Mouse (Mus musculus): Measurements from ENCODE around the gene Maml2.

The Maml2 gene

DNA sequence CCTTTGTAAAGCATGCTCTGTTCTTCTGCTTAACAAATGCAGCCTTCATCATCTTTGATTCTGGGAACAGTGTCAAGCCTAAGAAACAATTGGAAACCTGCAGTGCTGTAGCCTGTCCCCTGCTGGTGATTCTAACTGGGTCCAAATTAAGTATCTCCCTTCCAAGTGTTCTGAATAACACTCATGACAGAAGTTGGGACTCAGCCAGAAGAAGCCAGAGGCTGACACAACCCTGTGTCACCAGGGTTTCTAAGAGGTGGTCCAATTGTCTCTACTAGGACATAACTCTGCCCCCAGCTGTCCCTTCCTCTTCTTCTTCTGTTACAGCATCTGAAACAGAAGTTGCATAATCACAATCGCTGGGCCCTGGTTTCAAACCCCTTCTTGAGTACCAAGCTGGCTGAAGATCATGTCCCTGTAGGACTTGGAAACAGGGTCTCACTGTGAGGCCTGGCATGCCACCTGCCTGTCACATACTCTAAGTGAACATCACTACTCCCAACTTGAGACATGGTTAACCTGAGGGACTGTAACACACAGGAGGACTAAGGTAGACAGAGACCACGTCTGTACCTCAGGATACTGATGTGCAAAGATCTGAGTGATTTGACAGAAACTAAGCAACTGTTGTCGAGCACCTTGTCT is 373.5 kb downstream of the Maml2 start:
- peak in 1 of 2 experiments; percentile 36 for DNase-seq (ENCODE audit: low spot score in 2 of 2)

DNA sequence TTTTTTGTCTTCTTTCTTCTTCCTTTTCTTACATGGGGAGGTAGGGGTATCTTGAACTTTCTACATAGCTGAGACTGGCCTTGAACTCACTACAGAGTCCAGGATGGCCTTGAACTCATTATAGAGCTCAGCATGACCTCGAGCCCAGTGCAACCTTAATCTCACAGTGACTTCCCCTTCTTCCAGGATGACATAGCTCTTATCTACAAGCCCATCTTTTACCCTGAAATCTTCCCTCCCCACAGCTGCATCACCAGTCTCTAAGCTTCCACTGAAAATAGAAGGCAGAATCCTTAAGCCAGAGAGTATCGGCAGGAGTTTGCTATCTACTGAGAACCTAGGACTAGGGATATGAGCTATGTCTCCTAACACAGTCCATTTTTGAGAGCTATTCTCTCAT is 375.5 kb downstream of the Maml2 start:
- no peak for DNase-seq (ENCODE audit: low spot score in 2 of 2)

DNA sequence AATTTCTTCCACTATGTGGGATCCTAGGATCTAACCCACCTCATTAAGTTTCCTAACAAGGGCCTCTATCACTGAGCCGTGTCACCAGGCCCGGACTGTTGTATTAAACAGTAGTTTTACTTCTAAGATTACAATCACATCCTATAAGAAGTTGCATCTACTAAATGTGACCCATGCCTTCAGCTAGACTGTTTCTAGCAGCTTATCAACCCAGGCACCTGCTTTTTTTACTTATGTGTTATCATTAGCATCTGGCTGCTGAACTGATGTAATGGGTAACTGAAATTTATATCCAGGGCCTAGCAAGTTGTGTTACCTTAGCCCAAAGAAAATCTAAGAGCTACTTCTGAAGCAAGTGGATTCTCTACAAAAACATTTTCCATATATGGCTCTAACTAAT is 380.3 kb downstream of the Maml2 start:
- no peak for DNase-seq (ENCODE audit: low spot score in 2 of 2)

DNA sequence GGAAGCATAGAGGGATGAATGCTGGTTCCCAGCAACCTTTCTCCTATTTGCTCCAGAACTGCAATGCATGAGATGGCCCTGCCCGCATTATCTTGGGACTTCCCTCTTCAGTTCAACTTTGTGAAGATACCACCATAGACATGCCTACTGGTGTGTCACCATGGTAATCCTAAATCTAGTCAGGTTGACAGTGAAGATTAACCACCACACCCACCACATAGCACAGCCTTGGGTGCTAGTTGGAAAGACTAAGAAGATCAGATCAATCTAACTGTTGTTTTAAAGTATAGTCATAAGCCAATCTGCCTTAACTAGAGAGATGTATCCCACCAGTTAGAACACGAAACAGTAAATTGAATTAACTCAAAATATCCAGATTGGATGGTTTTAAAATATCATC is 381.9 kb downstream of the Maml2 start:
- DNase-seq (ENCODE audit: low spot score in 2 of 2) = no peak

DNA sequence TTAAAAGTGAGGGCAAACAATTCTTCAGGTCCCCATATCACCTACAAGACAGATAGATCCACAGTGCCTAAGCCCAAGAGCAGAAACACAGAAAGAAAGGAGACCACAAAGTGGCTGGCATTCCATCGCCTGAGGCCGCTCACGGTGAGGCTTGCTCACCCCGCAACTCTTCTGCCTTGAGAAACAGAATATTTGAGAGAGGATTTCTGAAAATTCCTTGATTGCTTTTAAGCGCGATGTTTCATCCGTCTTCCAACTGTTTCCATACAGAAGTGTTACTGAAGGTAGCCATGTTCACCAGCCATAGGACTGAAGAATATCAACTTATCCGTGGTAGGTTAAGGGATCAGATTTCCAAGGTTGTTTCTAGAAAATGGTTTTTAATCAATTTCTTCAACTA is 383.4 kb downstream of the Maml2 start:
- DNase-seq (ENCODE audit: low spot score in 2 of 2) = no peak

DNA sequence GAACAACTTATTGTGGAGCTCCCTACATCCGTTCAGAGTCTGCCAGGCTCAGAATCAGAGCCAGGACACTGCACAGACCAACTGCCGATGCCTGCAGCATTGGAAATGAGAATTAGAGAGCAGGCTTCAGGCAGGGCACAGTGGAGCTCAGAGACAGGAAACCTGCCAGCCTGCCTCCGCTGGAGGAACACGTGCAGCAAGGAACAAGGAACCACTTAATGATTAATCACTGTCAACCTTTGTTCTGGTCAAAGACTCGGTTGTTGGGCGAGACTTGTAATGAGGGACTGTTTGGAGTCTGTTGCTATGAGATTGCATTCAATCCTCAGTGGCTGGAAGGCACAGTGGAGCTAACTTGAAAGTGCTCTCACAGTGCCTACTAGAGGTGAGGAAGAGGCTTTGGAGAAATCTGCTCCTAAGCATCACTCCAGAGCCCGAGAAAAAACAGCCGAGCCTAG is 383.9 kb downstream of the Maml2 start:
- peak; percentile 88 to 92 for DNase-seq (ENCODE audit: low spot score in 2 of 2)

DNA sequence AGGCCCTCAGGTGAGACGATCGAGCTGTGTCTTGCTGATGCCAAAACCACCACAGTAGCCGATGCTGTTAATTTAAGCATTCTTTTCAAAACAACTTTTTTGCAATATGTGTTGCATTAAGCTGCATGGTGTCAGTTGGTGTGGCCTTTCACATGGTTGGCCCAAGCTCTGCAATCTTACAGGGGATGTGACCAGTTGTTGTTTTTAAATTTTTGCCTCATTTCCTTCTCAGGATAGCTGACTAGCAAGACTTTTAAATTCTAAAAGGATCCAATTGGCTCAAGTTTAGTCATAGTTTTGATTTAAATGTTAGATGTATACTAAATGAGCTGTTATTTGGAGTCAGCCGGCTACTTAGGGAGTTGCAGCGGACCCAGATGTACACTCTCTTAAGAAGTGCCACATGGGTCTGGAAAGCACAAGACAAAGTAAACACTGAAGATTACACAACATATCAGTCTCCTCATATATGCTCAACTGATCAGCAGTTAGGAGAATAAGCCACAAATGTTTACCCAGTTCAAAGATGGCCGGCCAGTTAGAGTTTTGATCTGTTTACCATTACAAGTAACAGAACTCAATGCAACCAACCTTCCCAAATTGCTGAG is 386.7 kb downstream of the Maml2 start:
- DNase-seq (ENCODE audit: low spot score in 2 of 2) = no peak

DNA sequence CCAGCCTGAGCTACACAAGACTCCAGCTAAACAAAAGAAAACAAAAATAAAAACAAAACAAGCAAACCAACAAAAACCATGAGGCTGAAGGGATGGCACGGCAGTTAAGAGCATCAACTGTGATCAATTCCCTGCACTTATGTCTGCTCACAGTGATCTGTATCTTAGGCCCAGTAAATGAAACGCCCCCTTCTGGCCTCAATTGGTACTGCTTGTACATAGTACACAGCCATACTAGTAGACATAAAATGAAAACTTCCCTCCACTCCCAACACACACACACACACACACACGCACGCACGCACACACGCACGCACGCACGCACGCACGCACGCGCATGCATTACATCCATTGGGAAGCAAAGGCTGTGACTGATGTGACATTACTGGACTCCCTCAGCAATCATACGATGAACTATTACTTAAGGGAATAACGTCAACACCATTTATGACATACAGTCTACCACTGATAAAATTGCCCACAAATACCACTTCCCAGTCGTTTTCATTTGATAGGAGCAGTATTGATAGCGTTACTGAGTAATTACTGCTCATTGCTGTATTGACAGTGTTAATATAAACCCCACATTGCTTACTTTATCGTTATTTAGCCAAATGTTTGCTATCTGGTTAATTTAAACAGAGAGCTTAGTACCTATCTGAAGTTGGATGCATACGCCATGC is 389.4 kb downstream of the Maml2 start:
- no peak for DNase-seq (ENCODE audit: low spot score in 2 of 2)

DNA sequence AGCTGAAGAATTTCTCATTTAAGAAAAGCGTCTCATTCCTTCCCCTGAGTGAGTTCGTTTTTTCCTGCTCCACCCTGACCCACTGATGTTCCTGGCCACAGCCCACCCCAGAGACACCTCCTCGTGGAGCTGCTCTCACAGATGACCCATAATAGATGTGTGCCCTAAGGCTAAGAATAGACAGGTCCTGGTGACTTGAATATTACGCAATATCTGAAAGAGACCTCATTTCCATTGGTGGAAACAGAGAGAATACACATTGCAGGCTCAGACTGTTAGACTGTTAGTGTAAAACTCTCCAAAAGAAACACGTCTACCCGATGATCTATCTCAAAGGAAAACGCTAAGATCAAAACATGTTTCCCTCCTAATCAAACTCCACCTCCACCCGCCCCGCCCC is 391.2 kb downstream of the Maml2 start:
- no peak for DNase-seq (ENCODE audit: low spot score in 2 of 2)

DNA sequence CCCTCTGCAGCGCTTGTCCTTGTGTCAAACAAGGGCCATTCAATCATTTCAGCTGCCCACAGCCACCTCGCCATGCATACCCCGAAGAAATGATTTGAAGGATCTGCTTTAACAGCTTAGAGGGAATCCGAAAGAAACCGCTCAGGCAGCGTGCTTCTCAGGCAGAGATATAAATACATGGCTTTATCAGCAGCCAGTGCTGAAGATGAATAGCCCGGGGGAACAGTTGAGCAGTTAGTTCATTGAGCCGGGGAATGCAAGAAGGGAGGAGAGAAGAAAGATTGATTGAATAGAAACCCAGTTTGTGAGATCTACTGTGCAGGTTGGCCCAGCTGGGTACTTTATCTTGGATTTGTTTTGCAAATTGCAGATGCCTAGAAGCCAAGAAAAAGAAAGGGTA is 392.6 kb downstream of the Maml2 start:
- DNase-seq (ENCODE audit: low spot score in 2 of 2) = peak; percentile 39 to 51

DNA sequence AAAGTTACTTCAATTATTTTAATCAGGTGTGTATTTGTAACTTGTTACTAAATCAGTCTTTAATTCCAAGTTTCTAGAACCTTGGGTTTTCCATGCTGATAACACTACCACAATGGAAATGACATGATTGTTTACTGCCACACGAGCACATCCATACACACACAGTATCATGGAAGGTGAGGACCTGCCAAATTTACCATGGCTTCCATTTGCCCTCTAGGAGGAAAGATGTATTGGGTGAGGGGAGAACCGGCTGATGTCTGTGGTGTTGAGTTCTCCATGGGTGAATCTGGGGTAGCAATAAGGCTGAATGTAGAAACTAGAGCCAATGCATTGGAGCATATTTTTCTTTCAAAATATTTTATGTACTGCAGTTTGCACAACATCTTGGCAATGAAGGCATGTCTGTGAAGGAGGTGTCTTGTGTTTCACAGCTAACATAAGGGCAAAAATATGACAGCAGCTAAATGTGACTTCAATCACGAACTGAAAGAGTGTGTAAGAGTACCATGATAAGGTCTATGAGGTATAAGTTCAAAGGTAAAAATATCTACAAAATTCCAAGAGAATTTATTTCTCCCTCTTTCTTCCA is 396.0 kb downstream of the Maml2 start:
- DNase-seq (ENCODE audit: low spot score in 2 of 2) = no peak

DNA sequence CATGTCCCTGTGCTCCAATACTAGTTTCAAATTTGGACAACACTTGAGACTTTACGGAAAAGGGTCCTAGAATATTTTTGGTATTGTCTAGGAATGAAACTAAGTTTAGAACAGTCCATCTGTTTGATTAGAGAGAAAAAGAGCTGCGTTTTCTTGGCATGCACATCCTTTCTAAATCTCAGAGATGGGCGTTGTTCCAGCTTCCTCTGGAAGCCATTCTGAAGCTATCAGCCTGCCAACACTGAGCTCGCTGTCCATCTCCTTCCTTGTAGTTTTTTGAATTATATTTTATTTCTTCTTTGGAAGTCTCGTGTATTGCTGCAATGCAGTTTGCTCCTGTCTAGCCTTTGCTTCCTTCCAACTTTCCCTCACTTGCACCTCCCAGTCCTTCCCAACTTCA is 396.5 kb downstream of the Maml2 start:
- DNase-seq (ENCODE audit: low spot score in 2 of 2) = peak; percentile 81 to 86

DNA sequence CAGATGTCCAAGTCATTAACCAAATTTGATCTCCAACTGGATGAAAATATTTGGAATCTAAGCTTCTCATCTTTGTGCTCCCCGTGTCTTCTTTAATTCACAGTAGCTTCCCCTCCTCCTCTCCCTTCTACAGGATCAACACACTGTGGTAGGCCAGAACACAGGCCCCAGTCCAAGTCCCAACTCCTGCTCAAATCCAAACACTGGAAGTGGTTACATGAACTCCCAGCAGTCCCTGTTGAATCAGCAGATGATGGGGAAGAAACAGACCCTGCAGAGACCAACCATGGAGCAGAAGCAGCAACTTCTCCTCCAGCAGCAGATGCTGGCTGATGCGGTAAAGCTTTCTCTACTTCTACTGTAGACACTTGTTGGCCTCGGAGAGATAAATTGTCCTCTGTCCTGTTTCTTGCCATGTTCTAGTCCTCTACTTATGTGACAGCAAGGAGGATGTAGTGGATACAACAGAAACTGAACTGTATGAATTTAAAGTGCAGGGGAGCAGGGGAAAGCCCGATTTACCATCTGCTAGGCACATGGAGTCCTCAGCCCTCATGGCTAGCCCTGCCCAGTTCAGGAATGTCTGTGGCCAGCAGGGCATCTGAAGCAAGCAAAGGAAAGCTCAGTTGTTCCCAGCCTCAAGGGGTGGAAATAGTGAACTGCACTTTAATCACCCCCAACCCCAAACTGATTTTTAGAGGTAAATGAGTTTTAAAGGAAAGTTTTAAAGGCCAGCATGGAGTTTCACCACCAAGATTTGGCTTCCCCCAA is 399.5 kb downstream of the Maml2 start:
- DNase-seq (ENCODE audit: low spot score in 2 of 2) = no peak

DNA sequence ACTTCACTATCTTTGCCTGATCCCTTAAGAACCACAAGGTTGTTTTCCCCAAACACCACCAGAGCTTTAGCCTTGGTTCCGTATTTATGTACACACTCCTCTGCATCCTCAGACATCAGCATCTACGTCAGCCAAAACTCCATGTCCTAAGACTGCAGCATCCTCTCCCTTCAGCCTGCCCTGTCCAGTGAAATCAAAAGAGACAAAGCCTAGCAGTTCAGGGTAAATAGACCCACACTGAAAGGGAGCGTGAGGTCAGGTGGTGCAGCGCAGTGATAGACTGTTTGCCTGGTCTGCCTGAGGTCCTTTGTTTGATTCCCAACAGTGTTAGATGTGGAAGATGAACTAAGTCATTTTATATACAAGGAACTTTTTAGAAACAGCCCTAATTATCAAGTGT is 400.1 kb downstream of the Maml2 start:
- no peak for DNase-seq (ENCODE audit: low spot score in 2 of 2)

DNA sequence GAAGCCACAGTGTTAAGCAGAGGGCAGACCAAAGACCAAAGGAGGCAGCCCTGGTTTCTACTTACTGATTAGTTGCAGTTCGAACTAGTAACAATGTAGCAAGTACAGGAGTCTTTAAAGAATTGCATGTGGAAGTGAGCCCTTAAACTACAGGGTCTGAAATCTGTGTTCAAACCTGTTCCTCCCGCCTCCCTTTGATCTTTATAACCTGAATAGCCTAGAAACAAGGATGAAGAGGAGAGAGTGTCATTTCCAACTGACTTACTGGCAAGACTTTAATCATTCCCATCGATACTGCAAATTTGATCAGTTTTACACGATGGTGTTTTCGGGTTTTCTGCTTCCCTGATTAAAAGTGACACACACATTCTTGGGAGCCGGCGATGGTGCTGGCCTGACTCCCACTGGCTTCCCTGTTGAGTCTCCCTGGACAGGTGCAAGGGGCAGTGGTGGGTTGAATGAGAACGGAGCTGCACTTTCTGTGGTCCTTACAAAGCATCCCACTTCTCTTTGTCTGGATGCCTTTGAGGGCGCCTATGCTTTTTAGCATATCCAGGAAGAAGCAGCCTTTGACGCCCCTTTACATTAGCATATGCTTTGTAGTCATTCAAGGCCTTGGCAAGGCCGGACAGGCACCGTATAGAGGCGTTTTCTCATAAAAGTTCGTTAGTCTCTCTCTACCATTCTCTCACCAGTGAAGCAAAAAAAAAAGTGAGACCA is 401.5 kb downstream of the Maml2 start:
- DNase-seq (ENCODE audit: low spot score in 2 of 2) = peak in 1 of 2 experiments; percentile 37

DNA sequence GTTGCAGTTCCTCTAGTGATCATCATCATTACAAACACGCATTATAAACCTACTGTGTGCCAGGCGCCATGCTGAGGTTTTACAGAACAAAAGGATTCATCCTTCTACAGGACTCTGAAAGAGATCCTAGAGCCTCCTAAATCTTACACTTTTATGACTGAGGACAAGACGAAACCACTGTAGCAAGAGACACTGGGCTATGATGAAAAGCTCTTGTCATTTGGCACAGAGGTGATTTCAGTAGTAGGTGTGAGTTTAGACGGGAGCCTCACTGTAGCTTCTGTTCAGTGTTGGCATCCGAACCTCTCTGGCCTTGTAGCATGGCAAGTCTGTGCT is 402.0 kb downstream of the Maml2 start:
- DNase-seq (ENCODE audit: low spot score in 2 of 2) = no peak

DNA sequence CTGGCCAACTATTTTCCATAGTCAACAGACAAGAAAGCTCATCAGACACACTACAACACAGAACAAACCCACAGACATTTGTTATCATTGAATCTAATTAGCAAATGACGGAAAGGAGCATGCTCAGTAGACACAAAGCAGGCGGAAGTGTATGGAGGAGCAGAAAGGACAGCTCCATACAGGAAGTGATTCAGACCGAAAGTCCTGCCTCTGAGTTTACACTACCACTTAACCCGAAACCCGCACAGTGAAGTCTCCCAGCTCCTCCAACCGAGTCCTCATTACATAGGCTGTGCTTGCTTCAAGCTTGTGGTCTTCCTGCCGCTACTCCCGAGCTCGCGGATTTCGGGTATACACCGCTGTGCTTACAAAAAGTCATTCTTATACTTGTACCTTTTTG is 404.0 kb downstream of the Maml2 start:
- DNase-seq (ENCODE audit: low spot score in 2 of 2) = no peak

DNA sequence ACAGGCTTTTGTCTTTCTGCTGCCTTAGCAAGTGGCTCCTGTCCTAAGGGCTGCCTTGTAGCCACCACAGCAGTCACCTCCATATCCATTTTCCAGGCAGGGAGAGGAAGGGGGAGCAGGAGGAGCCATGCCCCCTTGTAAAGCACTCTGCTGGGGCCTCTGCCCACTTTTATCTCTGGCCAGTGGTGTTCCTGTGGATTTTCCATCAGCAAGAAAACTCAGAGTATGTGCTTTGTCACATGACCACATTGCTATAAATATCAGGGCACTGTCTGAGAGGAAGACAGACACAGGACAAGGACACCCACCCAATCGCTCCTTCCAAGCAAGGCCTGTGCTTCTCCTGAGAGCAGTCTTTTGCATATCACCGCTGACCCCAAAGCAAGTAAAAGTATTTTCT is 405.3 kb downstream of the Maml2 start:
- no peak for DNase-seq (ENCODE audit: low spot score in 2 of 2)

DNA sequence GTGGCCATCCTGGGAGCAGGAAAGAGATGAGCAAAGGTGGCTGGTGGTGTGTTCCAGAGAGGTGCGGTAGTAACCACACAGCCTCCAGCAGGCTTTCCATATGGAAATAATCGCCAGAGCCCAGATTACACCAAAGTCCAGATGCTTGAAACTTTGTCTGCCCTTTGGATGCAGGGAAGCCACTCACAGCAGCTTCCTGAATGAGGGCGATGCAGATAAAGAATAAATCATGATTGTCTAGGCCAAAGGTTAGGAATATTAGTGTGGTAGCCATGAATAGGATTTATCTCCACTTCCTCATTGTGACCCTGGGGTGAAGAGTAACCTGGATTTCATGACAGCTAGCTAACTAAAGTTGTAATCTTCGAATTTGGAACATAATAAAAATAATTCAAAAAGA is 407.2 kb downstream of the Maml2 start:
- no peak for DNase-seq (ENCODE audit: low spot score in 2 of 2)

DNA sequence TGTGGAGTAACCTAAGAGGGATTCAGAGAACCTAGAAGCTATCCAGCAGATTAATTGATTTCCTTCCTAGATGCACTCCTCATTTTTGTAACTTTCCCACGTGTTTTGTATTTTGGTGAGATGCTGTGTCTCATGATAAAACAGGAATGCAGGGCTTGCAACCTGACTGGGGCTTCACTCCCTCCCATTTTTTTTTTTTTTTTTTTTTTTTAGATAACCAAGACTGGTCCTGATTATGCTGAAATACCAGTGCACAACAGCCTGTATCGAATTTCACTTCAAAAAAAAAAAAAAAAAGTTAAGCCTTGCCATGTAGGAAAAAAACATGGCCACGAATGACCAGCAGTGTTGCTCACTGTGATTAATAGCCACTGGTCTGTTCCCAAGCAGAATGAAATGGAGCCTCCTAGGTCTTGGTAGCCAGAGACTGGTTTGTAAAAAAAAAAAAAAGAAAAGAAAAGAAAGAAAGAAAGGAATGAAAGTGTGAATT is 409.4 kb downstream of the Maml2 start:
- DNase-seq (ENCODE audit: low spot score in 2 of 2) = no peak

DNA sequence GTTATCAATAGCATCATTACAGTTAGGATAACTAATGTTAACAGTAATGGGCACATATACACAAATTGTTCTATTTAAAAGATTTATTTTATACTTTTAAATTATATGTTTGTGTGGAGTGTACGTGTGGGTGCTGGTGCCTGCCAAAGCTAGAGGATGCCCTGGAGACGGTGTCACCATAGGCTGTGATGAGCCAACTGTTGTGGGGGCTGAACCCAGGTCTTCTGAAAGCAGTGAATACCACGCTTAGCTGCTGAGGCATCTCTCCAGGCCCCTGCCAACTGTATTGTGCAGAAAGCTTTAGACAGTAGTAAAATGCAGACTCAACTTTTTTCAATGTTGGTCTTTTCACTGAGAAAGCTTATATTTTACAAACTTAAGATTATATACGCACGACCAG is 411.7 kb downstream of the Maml2 start:
- no peak for DNase-seq (ENCODE audit: low spot score in 2 of 2)

Measured in right cerebral cortex, postnatal 10 days (tissue).